Mouse (Mus musculus) myocyte (in vitro differentiated cells): ENCODE results near the gene Agap1. TPM values are rescaled to one million over a fixed set of nuclear protein-coding genes. Genes with fewer than 3 reads are reported as not detected.

Experiments used
- H3K27me3 ChIP-seq: one replicate; pipeline ENCODE4 v1.6.1; 2011; ENCODE audit not compliant: control insufficient read depth, insufficient read depth, insufficient read length
- H3K36me3 ChIP-seq: one replicate; pipeline ENCODE4 v1.6.1; 2011; ENCODE audit not compliant: control insufficient read depth, insufficient read depth
- H3K4me2 ChIP-seq: one replicate; pipeline ENCODE4 v1.6.1; 2011; ENCODE audit warnings: low read depth, control low read depth
- H3K4me3 ChIP-seq: one replicate; pipeline ENCODE4 v1.5.1; 2011; ENCODE audit warnings: mild to moderate bottlenecking, control low read depth, moderate library complexity
- H3K79me2 ChIP-seq: one replicate; pipeline ENCODE4 v1.6.1; 2011; ENCODE audit not compliant: control insufficient read depth, insufficient read depth
- H3ac ChIP-seq: one replicate; pipeline ENCODE4 v1.6.1; 2011; ENCODE audit not compliant: control insufficient read depth, insufficient read length
- CEBPB ChIP-seq: IDR thresholded peaks from 2 replicates; pipeline ENCODE4 v1.6.1; 2011; ENCODE audit warnings: mild to moderate bottlenecking, moderate library complexity; ENCODE audit not compliant: poor library complexity, insufficient read depth, severe bottlenecking
- E2F4 ChIP-seq: IDR thresholded peaks from one replicate; pipeline ENCODE4 v1.6.1; 2011; ENCODE audit warnings: mild to moderate bottlenecking, control low read depth, moderate library complexity; ENCODE audit not compliant: insufficient read depth
- MAX ChIP-seq: IDR thresholded peaks from one replicate; pipeline ENCODE4 v1.6.1; 2011; ENCODE audit warnings: low read depth, mild to moderate bottlenecking, control low read depth
- MYOD1 ChIP-seq, 3 experiments: IDR thresholded peaks; one replicate each; pipeline ENCODE4 v1.6.1; 2011; ENCODE audit warnings: control low read depth in 2 of 3, low read depth in 2 of 3, mild to moderate bottlenecking in 2 of 3, moderate library complexity in 1 of 3; ENCODE audit not compliant: insufficient read length in 2 of 3, control insufficient read depth in 1 of 3
- MYOG ChIP-seq, 3 experiments: IDR thresholded peaks; one replicate each; pipeline ENCODE4 v1.6.1; 2011; ENCODE audit warnings: control low read depth in 2 of 3, low read depth in 2 of 3, mild to moderate bottlenecking in 2 of 3; ENCODE audit not compliant: insufficient read length in 2 of 3, control insufficient read depth in 1 of 3, insufficient read depth in 1 of 3
- POLR2A ChIP-seq: IDR thresholded peaks from one replicate; pipeline ENCODE4 v1.6.1; 2011; ENCODE audit warnings: low read depth, mild to moderate bottlenecking, control low read depth, moderate library complexity; ENCODE audit not compliant: insufficient read length
- POLR2AphosphoS2 ChIP-seq: IDR thresholded peaks from one replicate; pipeline ENCODE4 v1.6.1; 2011; ENCODE audit warnings: low read depth, control low read depth; ENCODE audit not compliant: insufficient read length
- REST ChIP-seq: IDR thresholded peaks from one replicate; pipeline ENCODE4 v1.6.1; 2011; ENCODE audit warnings: mild to moderate bottlenecking, control low read depth, moderate library complexity; ENCODE audit not compliant: insufficient read depth, insufficient read length
- SRF ChIP-seq: IDR thresholded peaks from one replicate; pipeline ENCODE4 v1.6.1; 2011; ENCODE audit warnings: low read depth; ENCODE audit not compliant: control insufficient read depth, insufficient read length
- TCF12 ChIP-seq: IDR thresholded peaks from one replicate; pipeline ENCODE4 v1.6.1; 2011; ENCODE audit warnings: mild to moderate bottlenecking, control low read depth; ENCODE audit not compliant: poor library complexity, insufficient read depth, severe bottlenecking
- TCF3 ChIP-seq: IDR thresholded peaks from one replicate; pipeline ENCODE4 v1.6.1; 2011; ENCODE audit warnings: low read depth, control low read depth; ENCODE audit not compliant: insufficient read length
- USF1 ChIP-seq: IDR thresholded peaks from one replicate; pipeline ENCODE4 v1.6.1; 2011; ENCODE audit warnings: low read depth, mild to moderate bottlenecking, control low read depth, moderate library complexity
- polyA plus RNA-seq: library from polyadenylated mRNA; unstranded; fragments of >200 nt; fragmentation: generic; extraction: Trizol; gene quantifications from one replicate; pipeline ENCODE4 v1.2.1, GENCODE M21; 2012; ENCODE audit warnings: missing spikeins

Agap1 gene
- polyA plus RNA-seq, 1 experiment: 48.9 TPM

GRCm38 (mm10) chr1:89801506-89801905, 346.9 kb downstream of the Agap1 start:
- no peaks in the 10 kb centered on the region for H3K27me3 ChIP-seq
- no peak overlapping the region for H3K4me3 ChIP-seq
- peaks cover 16% of the 10 kb centered on the region for H3K36me3 ChIP-seq

GRCm38 (mm10) chr1:89804981-89805380, 350.4 kb downstream of the Agap1 start:
- TF ChIP-seq USF1: no peak
- TF ChIP-seq TCF3: no peak
- no peak for TF ChIP-seq POLR2A
- no peak for TF ChIP-seq SRF
- TF ChIP-seq E2F4: no peak
- TF ChIP-seq TCF12: no peak
- TF ChIP-seq CEBPB: no peak
- TF ChIP-seq MYOG (IDR thresholded peaks at IDR 0.05; ENCODE audit: control insufficient read depth in 1 of 3, insufficient read depth in 1 of 3, insufficient read length in 2 of 3, low read depth in 2 of 3): no peak
- no peak for TF ChIP-seq POLR2AphosphoS2
- TF ChIP-seq MAX: no peak
- no peak for TF ChIP-seq MYOD1 (IDR thresholded peaks at IDR 0.05; ENCODE audit: control insufficient read depth in 1 of 3, insufficient read length in 2 of 3, low read depth in 2 of 3)
- TF ChIP-seq REST: no peak
- Histone ChIP-seq H3ac (no peak overlapping the region), H3K4me2 (no peak overlapping the region), H3K79me2 (no peaks in the 10 kb centered on the region), H3K36me3 (peaks cover 13% of the 10 kb centered on the region), H3K27me3 (no peaks in the 10 kb centered on the region), H3K4me3 (no peak overlapping the region)

More at GRCm38 (mm10) chr1:89801506-89801905, 346.9 kb downstream of the Agap1 start:
- no peak overlapping the region for H3ac ChIP-seq
- TF ChIP-seq REST (no peak), E2F4 (no peak), MAX (no peak), SRF (no peak), MYOD1 (IDR thresholded peaks at IDR 0.05; ENCODE audit: control insufficient read depth in 1 of 3, insufficient read length in 2 of 3, low read depth in 2 of 3) (no peak), POLR2A (no peak), CEBPB (no peak), USF1 (no peak), TCF12 (no peak), TCF3 (no peak), MYOG (IDR thresholded peaks at IDR 0.05; ENCODE audit: control insufficient read depth in 1 of 3, insufficient read depth in 1 of 3, insufficient read length in 2 of 3, low read depth in 2 of 3) (no peak), POLR2AphosphoS2 (no peak)
- H3K4me2 ChIP-seq: no peak overlapping the region
- H3K79me2 ChIP-seq: no peaks in the 10 kb centered on the region

- TF ChIP-seq CEBPB: no peak
- no peak for TF ChIP-seq MYOD1 (IDR thresholded peaks at IDR 0.05; ENCODE audit: control insufficient read depth in 1 of 3, insufficient read length in 2 of 3, low read depth in 2 of 3)
- no peak for TF ChIP-seq MYOG (IDR thresholded peaks at IDR 0.05; ENCODE audit: control insufficient read depth in 1 of 3, insufficient read depth in 1 of 3, insufficient read length in 2 of 3, low read depth in 2 of 3)
- TF ChIP-seq SRF: no peak
- TF ChIP-seq USF1: no peak
- TF ChIP-seq POLR2AphosphoS2: no peak
- TF ChIP-seq POLR2A: no peak
- no peak for TF ChIP-seq REST
- TF ChIP-seq E2F4: no peak
- TF ChIP-seq TCF12: no peak
- TF ChIP-seq TCF3: no peak
- H3ac ChIP-seq: no peak overlapping the region
- H3K79me2 ChIP-seq: no peaks in the 10 kb centered on the region
- H3K4me2 ChIP-seq: no peak overlapping the region
- H3K36me3 ChIP-seq: no peaks in the 10 kb centered on the region
- no peaks in the 10 kb centered on the region for H3K27me3 ChIP-seq
- H3K4me3 ChIP-seq: no peak overlapping the region
Observed at GRCm38 (mm10) chr1:89812816-89813215, 358.2 kb downstream of the Agap1 start.

GRCm38 (mm10) chr1:89816487-89817206, 362.0 kb downstream of the Agap1 start:
- no peaks in the 10 kb centered on the region for H3K79me2 ChIP-seq
- no peak overlapping the region for H3ac ChIP-seq
- no peaks in the 10 kb centered on the region for H3K27me3 ChIP-seq
- TF ChIP-seq MAX: no peak
- no peak for TF ChIP-seq CEBPB
- TF ChIP-seq SRF: no peak
- TF ChIP-seq REST: no peak
- TF ChIP-seq POLR2A: no peak
- no peak for TF ChIP-seq E2F4
- TF ChIP-seq MYOD1 (IDR thresholded peaks at IDR 0.05; ENCODE audit: control insufficient read depth in 1 of 3, insufficient read length in 2 of 3, low read depth in 2 of 3): no peak
- H3K36me3 ChIP-seq: no peaks in the 10 kb centered on the region
- H3K4me2 ChIP-seq: no peak overlapping the region
- no peak overlapping the region for H3K4me3 ChIP-seq
